Mouse (Mus musculus): ENCODE data around the gene Sdk1.

DNA sequence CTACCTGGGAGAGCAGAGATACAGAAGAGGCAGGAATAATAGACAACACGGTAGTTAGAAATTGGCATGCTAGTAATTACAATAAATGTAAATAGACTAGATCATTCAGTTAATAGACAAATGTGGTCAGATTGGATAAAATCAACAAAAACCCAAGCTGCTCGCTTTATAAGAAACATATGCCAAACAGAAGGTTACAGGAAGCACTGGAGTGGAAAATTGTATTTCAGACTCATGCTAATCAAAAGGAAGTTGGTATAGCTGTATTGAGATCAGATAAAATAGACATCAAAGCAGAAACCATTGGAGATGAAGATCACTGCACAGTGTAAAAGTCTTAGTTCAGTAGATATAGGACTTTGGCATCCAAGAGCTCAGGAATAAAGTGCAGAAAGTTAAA is 63.4 kb downstream of the Sdk1 start:
- no peak for TF ChIP-seq CTCF (IDR thresholded peaks at IDR 0.05; ENCODE audit: borderline replicate concordance, control insufficient read depth, extremely low read depth, insufficient read depth, low read length, poor library complexity)
- TF ChIP-seq POLR2A (IDR thresholded peaks at IDR 0.05; ENCODE audit: control insufficient read depth, extremely low read depth, insufficient read depth, low read length, poor library complexity) = no peak
